Mouse (Mus musculus) cerebellum, postnatal 10 days (tissue): Measurements from ENCODE around the gene Dusp6.
"Not testable (repeated sequence)": the region's sequence is repeated elsewhere in the genome, so short reads cannot be mapped to it uniquely, and the experiment has no call there.

Experiments used
- DNase-seq, 2 experiments: peaks; one replicate each; pipeline ENCODE4 v3.0.0; 2021; ENCODE audit warnings: mixed read lengths in 2 of 2

Dusp6 gene

DNA sequence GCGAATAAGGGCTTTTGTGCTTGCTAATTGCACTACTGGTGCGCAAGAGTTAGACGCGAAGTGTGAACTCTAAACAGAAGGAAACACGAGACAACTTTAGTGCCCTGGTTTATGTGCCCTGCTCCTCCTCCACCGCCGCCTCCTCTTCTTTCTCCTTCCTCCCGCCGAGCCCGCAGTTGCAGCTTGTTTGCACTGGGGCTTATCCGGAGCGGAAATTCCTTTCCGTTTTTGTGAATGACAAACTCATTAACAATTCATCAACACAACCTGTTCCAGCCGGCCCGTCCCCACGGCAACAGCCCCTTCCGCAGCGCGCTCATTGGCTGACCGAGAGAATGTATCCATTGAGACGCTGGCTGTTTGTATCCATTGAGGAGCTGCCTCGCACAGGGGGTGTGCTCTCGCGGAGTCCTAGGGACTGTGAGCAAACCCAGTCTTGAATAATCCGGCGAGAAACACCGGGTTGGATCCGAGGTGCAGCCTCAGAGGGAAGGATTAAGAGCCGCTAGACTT is at the start of gene Dusp6:
TSS of gene Dusp6 (plus strand) at position 365 of the 513 bp plus-strand sequence.
- peak; percentile 93 to 95 for DNase-seq

DNA sequence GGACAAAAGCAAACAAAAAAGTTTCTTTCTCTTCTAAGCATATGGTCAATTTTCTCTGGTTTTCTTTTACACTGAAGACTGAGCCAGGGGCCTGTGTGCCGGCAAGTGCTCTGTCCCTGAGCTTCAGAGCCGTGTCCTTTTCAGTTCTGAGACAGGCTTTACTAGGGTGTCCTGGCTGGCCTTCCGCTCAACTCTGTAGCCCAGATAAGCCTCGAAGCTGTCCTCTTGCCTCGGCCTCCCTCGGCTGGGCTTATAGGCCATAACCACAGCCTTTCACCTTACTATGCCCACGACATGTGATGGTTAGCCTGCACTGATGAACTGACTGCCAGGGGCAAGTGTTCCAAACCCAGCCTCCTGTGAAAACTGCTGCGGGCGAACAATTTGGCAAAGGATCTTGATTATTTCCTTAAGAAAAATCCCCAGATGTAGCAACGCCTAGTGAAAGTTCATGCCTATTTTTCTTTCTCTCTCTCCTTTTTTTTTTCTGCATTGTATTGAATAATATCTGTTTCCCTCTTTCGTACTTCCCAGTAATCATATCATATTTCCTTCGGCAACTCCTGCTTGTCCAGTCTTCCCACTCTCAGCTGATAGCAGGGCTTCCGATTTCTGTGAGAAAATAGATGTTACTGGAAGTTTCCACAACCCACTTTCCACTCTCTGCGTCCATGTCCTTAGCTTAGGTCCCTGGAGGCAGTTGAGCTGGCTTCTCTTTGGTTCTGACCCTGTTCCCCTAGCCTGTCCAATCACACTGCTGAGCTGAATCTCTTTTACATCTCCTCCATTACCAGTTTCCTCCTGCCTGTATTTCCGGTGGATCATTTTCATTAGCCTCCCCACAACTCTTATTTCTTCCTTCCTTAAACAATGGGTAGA is 48.4 kb upstream of the Dusp6 start:
- DNase-seq: no peak

DNA sequence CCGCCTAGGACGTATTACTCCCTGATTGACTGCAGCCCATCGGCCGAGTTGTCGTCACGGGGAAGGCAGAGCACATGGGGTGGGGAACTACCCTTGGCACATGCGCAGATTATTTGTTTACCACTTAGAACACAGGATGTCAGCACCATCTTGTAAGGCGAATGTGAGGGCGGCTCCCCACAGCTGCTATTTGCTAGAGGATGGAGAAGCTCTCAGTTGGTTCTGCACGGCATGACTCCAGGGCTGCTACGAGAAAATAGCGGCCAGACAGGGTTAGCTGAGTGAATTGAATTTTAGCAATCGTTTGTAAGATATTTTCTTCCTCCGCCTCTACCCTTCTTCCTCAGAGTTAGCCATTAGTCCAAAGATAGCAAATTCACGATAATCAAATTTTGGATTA is 46.5 kb upstream of the Dusp6 start:
- DNase-seq: not testable (repeated sequence)

DNA sequence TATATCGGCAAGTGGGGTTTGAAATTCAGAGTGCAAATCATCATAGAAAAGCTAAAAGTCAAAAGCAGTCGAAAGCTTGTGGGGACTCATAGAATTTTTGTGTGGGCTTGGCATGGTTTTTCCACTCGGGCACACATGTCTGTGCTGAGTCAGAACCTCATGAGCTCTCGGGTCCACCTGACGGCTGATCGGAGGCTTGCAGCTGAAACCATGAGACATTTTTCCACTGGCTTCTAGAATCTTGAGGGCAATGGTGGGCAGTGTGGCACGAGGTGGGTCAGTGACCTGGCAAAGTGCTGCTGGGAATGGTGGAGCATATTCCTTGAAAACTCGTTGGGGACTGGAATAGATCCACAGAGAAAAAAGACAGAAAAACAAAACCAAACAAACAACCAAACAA is 41.5 kb upstream of the Dusp6 start:
- no peak for DNase-seq

DNA sequence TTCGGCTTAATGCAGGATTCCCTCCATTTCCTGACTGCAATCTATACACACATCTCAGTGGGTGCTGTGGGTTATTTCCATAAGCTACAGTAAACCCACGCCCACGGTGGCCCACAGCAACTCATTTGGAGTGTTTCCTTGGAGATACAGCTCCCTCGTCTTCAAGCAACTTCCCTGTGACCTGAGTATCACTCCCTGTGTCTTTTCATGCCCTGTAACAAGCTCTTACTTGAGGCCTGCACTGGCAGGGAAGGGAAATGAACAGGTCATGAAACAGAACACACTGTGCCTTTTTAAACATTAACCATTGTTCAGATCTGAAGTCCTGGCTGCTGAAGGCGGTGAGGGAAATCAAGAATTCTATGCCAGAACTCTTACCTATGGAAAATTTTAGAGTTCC is 40.3 kb upstream of the Dusp6 start:
- DNase-seq: no peak

DNA sequence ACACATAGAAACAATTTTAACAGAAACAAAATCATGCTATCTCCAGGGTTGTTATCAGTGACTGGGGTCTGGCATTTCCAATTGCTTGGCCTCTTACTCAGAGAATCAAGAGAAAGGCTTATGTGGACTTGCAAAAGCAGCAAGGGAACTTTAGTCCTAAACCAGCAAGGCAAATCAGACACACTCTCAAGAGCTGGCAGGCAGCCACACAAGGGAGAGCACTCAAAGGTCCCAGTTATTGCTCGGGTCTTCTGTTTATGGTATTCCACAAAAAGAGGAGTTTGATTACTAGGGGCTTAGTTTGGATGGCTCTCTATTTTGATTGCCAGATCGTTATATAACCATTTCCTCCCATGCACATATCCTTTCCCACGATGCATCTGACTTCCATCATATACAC is 38.8 kb upstream of the Dusp6 start:
- DNase-seq: peak in 1 of 2 experiments; percentile 30

DNA sequence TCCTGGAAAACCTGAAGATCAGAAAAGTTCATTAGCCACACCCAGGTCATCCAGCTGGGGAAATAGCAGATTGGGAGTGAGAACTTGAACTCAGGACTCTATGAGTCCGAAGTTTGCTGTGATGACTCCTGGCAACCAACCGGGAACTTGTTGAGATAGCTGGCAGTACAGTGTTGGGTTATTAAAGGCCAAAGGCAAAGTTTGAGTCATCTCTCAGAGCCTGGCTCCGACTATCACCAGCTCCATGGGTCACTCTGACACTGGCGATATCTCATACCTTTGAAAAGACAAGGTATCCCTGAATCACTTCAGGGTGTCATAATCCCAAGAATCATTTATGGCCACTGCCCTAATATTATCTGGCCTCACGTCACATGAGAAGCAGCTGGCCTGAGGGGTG is 36.2 kb upstream of the Dusp6 start:
- DNase-seq: no peak

DNA sequence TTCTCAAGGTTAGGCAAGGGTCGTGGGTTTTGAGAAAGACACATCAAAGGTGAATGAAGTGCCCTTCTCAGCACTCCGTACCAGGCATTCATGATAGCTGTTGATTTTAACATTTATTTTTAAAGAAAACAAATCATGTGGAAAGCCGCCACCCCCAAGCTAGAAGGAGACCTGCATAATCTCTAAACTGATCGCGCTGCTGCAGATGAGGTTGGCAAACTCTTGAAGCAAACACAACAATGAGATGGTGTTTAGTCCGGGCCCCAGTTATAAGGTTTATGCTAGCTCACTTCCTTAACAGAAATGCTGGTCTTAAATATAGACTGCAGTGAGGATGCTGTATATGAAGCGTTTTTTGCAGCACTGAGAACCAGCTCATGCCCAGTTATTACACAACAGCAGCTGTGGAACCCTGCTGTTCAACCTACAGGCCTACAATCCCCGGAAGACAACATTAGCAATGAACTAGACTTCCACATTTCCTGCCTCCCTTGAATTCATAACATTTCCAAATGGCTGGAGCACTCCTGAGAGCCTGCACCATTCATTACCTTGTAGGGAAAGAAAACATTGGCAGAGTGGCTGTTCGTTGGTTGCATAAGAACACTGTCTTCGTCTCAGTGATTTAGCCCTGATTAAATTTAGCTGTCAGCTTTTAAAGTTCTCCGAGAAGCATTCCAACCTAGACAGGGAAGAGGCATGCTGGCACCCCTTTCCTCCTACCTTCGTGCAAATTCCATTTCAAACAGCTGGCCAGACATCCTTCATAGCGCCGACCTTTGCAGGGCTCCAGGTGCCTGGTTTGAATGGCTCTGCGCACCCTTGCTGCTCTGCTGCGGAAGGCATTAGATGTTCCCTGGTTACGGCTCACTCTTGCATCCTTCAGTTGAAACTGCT is 34.8 kb upstream of the Dusp6 start:
- no peak for DNase-seq

DNA sequence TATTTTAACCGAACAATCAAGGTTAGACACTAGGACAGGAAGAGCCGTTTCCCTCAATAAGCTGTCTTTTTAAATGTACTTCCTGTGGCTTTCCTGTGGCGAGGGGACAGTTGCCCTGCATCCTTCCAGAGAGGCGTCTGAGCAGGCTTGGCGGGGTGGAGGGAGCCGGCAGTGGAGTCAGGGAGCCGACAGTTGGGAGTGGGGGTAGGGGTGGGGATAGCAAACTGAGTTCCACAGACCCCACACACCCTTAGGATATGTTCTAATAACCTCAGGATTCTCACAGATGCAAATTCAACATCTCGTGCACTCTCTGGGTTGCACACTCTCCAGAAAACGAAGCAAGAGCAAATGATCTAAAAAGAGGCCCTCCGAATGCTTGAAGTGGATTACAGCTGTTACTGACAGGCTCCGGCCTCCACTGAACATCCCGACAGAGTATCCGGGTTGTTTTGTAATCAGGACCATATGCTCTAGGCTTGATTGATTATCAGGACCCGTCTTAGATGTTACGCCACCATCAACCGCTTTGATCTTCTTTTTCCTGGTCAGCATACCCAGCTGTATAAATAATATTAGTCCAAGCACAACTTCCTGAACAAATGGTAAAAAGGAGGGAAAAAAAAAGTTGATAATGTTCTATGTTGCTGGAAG is 33.9 kb upstream of the Dusp6 start:
- DNase-seq: peak; percentile 24 to 32

DNA sequence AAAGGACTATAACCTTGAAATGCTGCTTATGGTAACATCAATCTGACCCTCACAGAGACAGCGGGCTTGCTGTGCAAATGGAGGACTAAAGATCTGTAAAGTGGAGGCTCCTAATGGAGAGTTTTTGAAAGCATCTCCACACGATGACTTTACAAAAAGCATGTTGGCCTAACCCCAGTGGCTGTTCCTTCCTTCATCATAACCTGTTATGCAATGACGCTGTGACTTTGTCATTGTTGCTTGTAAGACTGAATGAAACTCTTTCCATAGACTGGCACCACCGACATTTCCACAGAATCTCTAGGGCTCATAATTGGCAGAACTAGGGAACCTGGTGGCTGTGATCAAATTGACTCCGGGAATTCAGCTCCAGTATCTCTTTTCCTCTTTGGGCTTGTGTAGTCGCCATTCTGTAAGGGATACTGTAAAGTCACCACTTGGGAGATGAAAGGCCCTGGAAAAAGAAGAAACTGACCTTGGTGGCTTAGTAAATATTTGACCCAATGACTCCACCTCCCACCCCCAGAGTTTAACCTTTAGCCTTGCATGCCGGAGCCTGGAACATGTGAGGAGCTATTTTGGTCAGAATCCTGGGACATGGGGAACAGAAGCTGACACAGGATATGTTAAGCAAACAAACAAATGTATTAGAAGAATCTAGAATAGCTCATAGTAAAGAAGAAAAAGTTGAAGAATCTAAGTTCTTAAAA is 30.4 kb upstream of the Dusp6 start:
- no peak for DNase-seq

DNA sequence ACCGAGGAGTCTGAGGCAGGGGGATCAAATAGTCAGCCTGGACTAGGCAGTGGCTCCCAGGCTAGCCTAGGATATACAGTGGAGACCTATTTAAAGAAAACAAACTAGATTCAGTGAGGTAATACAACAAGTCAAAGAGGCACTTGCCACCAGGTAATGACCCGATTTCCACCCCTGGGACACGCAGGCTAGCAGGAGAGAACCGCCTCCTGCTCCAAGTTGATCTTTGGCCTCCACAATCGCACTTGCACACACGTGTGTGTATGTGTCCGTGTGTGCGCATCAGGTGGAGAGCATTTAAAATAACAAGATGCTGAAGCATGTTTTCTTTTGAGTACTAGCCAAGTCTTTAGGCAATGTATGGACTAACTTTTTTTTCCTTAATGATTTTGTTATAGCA is 28.7 kb upstream of the Dusp6 start:
- no peak for DNase-seq

DNA sequence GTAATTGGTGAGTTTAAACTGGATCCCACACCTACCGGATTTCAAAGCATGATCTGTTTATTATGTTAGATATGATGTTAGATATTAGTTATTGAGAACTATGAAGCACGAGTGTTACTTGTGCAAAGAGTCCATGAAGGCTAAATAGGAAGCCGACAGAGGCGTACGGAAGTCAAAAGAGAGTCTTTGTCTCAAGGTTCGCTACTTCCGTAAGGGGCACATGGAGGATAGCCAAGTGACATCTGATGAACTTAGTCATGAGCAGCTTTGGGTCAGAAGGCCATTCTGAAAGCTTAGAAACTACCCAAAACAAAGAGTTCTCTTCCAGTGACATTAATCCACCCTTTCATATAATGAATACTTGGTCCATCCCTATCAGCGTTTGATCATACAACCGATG is 27.9 kb upstream of the Dusp6 start:
- DNase-seq: no peak

DNA sequence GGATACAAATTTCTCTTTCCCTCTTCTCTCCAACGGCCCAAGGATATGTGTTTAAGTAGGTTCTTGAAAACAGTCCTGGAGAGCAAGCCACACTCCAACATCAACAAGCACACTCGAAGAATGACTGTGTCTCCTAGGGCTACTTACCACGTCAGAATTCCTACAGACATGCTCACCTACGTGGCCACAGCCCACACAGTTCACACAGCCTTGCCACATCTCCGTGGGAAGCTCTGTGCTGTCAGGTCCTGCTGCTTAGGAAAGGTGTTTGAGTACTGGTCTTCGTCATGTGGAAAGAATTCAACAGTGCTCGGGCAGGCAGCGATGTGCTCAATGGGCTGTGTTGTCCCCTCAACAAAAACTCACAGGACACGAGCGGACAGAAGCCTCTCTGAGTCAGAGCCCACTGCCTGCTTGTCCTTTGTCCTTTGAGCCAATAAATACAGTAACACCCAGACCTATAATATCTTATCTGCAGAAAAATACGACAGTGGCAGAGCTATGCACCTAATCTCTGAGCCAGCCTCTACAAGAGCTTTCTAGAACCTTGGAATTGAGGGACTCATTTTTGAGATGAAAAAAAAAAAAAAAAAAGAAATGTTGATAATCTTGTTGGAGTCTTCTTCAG is 25.7 kb upstream of the Dusp6 start:
- DNase-seq: no peak

DNA sequence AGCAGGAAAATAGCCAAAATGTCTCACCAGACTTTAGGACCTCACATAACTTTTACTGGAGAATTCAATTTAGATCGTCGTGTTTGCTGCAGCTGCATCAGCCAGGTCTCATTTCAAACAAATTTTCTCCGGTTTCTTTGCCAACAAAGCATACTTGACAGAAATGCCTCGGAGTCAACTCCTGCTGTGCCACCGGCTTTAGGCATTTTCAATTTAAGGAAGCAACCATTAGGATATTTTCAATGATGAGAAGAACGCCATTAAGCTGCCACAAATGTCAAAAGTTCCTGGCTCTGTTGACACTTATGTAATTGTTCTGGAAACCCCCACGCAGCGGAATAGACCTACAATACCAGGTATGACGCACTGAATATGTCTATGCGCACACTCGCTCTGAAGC is 24.5 kb upstream of the Dusp6 start:
- peak; percentile 15 to 32 for DNase-seq

DNA sequence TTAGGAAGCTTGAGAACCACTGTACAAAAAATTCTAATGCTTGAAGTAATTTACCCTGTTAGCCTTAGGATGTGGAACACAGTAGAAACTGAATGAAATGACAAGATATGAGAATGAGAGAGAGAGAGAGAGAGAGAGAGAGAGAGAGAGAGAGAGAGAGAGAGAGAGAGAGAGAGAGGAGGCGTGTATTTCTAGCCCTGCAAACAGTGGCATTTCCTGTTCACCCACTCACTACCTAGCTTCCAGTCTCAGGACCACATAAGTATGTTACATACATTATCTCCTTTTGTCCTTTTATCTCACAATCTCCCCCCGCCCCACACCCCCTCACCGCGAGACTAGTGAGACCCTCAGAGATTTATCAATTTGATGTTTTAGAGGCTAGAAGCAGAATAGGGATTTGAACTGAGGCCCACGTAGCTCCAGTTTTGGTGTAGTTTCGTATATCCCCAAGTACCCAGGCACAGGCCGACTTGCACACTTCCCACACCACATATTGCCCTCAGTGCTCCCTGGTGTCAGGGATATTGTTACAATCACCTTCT is 21.7 kb upstream of the Dusp6 start:
- no peak for DNase-seq

DNA sequence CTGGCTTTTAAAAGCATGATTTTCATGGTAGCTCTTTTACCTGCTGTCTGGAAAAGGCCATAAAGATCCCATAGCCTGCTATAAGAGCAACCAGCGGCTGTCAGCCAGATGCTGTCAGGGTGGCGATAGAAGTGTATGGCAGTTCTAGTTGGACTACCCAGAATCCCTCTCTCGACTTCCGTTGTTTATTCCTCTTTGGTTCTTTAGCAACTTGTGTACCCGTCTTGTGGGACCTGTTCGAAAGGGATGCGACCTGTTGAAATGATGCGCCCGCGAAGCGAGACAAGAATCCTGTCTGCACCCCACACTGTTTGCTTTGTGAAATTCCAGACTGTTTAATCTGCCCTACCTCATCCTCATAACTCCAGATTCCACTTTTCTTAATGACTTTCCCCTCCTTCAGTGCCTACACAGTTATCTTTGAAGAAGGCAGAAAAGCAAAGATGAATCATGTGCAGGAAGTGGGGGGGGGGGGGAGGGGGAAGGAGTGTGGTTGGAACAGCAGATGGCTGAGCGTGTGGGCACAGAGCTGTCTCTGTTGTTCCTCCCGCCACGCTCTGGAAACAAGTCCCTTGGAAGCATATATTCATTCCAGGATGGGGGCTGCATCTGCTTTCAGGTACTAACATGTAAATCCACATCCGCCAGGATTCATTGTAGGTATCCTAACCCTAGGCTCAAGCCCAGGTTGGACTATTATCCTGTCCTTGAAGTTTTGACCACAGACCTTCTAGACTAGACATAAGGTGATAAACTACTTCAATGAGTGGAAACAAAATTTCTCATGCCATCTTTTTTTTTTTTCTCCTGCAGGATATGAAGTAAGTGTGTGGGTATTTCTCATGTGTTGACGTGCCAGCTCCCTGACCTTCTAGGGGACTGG is 21.0 kb upstream of the Dusp6 start:
- peak; percentile 30 to 36 for DNase-seq

DNA sequence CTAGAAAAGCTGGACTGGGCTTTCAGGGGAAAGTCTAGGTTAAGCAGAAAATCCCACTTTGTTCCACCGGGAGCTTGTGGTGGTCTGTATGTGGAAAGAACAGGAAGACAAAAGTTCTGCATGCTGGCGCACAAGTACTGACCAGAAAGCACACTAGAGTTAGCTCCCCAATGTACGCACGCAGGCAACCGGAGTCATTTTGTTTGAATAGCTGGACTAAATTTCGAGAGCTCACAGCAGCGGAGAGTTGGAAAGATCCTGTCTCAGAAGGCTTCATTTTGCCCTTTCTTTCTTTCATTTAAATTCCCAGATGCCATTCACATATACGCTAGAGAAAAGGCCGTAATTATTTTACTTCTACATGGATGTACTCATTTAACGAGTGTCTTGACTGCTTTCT is 20.3 kb upstream of the Dusp6 start:
- no peak for DNase-seq

DNA sequence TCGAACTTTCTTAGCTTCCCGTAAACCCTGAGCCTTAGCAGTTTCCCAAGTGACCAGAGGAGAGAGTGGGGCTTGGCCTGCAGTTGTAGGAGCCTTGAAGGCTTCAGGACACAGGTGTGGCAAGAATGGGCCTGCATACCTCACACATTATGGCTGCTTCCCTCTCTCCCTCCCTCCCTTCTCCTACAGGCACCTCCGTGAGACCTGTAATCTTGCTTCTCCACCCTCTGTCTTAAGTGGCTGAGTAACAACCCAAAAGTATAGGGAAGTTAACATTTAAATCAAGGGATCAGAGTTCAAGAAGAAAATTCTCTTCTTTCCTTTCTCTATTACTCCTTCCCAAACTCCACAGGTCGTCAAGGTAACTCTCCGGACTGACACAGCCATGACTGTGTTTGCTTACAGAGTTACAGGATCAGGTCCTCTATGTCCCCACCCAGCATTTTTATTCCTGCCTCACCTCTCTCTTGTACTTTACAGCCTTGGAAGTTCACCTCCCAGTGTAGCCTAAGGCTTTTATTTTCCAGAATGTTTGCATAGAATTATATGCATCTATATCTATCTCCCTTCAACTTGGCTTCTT is 19.0 kb upstream of the Dusp6 start:
- DNase-seq: no peak

DNA sequence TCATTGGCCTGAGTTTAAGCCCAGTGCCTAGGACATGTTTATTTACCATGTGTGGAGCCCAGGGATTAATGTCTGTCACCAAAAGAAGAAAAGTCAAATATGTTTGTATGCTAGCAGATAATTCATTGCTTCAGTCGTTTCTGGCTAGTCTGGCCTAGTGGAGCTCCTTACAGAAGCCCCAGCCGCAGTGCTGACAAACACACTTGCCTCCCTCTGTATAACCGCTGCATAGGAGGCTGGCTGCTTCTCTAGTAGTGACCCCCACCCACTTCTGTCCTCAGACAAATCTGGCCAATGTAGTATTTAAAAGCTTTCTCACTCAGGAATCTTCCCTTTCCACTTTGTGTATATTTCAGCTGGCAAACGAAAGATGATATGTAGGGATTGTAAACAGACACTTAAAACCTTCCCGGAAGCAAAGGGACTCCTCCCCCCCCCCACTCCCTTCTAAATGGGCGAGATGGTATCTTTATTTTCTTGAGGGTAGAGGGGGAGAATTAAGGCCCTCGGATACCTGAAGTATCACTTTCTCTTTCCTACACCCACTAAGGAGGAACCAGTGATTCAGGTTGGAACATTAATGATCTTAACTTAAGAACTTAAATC is 18.3 kb upstream of the Dusp6 start:
- DNase-seq: no peak
